Mouse (Mus musculus): ENCODE data around the gene Mcoln3. TPM values are rescaled to one million over a fixed set of nuclear protein-coding genes. Genes with fewer than 3 reads are reported as not detected.

The Mcoln3 gene
- total RNA-seq, 1 experiment, result 2.5 TPM

DNA sequence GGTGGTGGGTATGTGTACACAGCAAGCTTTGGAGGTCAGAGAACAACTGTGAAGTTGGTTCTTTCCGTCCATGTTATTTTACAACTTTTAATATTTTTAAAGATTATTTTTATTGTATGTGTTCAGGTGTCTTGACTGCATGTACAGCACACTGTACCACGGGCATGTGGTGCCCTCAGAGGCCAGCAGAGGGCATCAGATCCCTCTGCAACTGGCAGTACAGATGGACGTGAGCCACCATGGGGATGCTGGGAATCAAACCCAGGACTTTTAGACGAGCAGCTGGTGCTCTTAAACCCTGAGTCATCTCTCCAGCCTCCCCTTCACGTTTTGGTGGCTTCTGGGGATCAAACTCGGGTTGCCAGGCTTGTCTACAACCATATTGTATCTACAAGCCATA is 15.2 kb upstream of the Mcoln3 start:
- Histone ChIP-seq H3K9ac (ENCODE audit: insufficient read depth, low read depth, low read length, poor library complexity, severe bottlenecking) (no peak overlapping the region), H3K4me1 (ENCODE audit: control insufficient read depth in 2 of 2, insufficient read depth in 2 of 2, low read length in 2 of 2, poor library complexity in 1 of 2) (no peaks in the 10 kb centered on the region), H3K9me3 (ENCODE audit: control insufficient read depth, insufficient read depth, low read depth, low read length) (no peaks in the 10 kb centered on the region), H3K27ac (ENCODE audit: insufficient read depth, low read depth, low read length, poor library complexity, severe bottlenecking) (no peak overlapping the region), H3K36me3 (ENCODE audit: control insufficient read depth, insufficient read depth, low read length, poor library complexity, severe bottlenecking) (no peaks in the 10 kb centered on the region), H3K4me3 (ENCODE audit: insufficient read depth in 1 of 2, low read depth in 1 of 2, low read length in 2 of 2, poor library complexity in 1 of 2, severe bottlenecking in 1 of 2) (no peak overlapping the region)
- no peak for DNase-seq (ENCODE audit: low read depth, low spot score)
- in situ Hi-C loops (cut with MboI; ENCODE audit: low sequenced_read_pairs in 2 of 2, unreplicated experiment in 2 of 2), result no loop called here
- TF ChIP-seq HCFC1 (IDR thresholded peaks at IDR 0.05; ENCODE audit: borderline replicate concordance, insufficient read depth, low read length) (no peak), MAFK (IDR thresholded peaks at IDR 0.05; ENCODE audit: insufficient read depth, low read depth, low read length) (no peak), ZNF384 (IDR thresholded peaks at IDR 0.05; ENCODE audit: low read depth, low read length) (no peak), ZC3H11A (IDR thresholded peaks at IDR 0.05; ENCODE audit: borderline replicate concordance, low read depth, low read length) (no peak), CHD2 (IDR thresholded peaks at IDR 0.05; ENCODE audit: low read depth, low read length) (no peak)

DNA sequence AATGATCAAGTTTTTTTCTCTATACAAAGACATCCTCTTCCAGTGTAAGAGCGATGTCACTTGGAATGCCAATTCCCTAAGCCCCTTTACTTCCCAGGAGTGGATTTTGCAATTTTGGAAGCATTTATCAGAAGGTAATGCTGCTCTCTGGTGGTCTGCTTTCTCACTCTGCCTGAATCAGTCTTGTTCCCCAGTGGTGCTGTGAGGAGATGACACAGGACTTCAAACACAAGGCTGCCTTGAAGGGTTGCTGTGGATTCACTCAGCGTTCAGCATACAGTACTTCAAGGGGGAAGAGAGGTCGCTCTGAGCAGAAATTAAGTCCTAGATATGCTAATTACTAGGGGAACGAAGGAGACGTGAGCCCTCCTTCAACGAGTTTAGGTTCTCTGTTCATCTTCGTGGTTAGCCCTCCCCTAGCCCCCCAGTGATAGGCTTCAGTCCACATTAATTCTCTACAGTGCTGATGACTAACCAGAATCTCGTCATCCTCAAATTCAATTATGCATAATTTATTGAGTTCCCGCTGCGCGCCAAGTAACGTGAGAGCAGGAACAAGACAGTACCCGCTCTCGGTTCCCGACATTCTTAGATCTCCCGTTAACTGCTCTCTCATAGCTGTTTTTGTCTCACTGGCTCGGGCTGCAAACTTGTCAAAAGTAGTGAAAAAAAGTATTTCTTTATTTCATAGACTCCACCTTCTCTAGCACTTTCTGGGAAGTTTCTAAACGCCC is 10.0 kb upstream of the Mcoln3 start:
- no peak overlapping the region for H3K27ac ChIP-seq (ENCODE audit: insufficient read depth, low read depth, low read length, poor library complexity, severe bottlenecking)
- no peaks in the 10 kb centered on the region for H3K4me1 ChIP-seq (ENCODE audit: control insufficient read depth in 2 of 2, insufficient read depth in 2 of 2, low read length in 2 of 2, poor library complexity in 1 of 2)
- in situ Hi-C loops (cut with MboI; ENCODE audit: low sequenced_read_pairs in 2 of 2, unreplicated experiment in 2 of 2), result no loop called here
- H3K9me3 ChIP-seq (ENCODE audit: control insufficient read depth, insufficient read depth, low read depth, low read length), result no peaks in the 10 kb centered on the region
- no peak for DNase-seq (ENCODE audit: low read depth, low spot score)
- no peak overlapping the region for H3K9ac ChIP-seq (ENCODE audit: insufficient read depth, low read depth, low read length, poor library complexity, severe bottlenecking)
- peak overlapping the region; percentile 7 to 69; a peak in 3 of 4 replicates for H3K4me3 ChIP-seq (ENCODE audit: insufficient read depth in 1 of 2, low read depth in 1 of 2, low read length in 2 of 2, poor library complexity in 1 of 2, severe bottlenecking in 1 of 2)
- no peak for TF ChIP-seq ZC3H11A (IDR thresholded peaks at IDR 0.05; ENCODE audit: borderline replicate concordance, low read depth, low read length)
- TF ChIP-seq CHD2 (IDR thresholded peaks at IDR 0.05; ENCODE audit: low read depth, low read length), result no peak
- no peak for TF ChIP-seq MAFK (IDR thresholded peaks at IDR 0.05; ENCODE audit: insufficient read depth, low read depth, low read length)
- H3K36me3 ChIP-seq (ENCODE audit: control insufficient read depth, insufficient read depth, low read length, poor library complexity, severe bottlenecking), result no peaks in the 10 kb centered on the region

DNA sequence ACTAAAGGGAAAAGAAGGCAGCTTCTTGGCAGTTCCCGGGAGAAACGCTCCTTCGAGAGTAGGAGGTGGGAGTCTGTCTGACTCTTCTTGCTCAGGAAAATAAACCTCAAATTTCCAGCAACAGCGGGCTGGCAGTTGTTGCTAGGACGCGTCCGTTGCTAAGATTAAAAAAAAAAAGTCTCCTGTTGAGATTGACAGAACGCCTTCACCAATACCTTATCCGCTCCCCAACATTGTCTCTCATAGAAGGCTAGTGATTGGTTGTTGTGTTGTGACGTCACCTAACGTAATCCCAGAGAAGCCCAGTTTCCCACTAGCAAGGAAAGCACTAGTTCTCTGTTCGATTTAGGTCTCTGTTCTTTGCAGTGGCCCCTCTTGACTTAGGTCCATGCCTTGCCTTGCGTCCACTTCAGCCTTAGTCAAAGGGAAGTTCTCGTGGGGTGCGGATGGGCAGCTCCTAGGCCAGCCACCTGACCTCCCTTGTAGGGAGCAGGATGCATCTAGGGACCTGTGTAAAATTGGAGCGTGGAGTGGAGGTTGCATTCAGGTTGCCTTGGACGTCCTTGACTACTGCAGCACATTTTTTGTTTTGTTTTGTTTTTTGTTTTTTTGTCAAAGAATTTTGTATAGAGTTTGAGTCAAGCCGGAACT is 9.2 kb upstream of the Mcoln3 start, which contains the start of gene Wdr63:
Wdr63 (minus strand) TSS at position 210 of the 651 bp plus-strand sequence.
- in situ Hi-C loops (cut with MboI; ENCODE audit: low sequenced_read_pairs in 2 of 2, unreplicated experiment in 2 of 2), result no loop called here
- no peaks in the 10 kb centered on the region for H3K36me3 ChIP-seq (ENCODE audit: control insufficient read depth, insufficient read depth, low read length, poor library complexity, severe bottlenecking)
- no peaks in the 10 kb centered on the region for H3K9me3 ChIP-seq (ENCODE audit: control insufficient read depth, insufficient read depth, low read depth, low read length)
- TF ChIP-seq HCFC1 (IDR thresholded peaks at IDR 0.05; ENCODE audit: borderline replicate concordance, insufficient read depth, low read length) (no peak), ZNF384 (IDR thresholded peaks at IDR 0.05; ENCODE audit: low read depth, low read length) (peak; percentile 98), ZC3H11A (IDR thresholded peaks at IDR 0.05; ENCODE audit: borderline replicate concordance, low read depth, low read length) (no peak), CHD2 (IDR thresholded peaks at IDR 0.05; ENCODE audit: low read depth, low read length) (peak; percentile 60)
- DNase-seq (ENCODE audit: low read depth, low spot score), result peak; percentile 68
- peak within 1 kb of the TSS; percentile 7 to 69; a peak in 3 of 4 replicates for H3K4me3 ChIP-seq (ENCODE audit: insufficient read depth in 1 of 2, low read depth in 1 of 2, low read length in 2 of 2, poor library complexity in 1 of 2, severe bottlenecking in 1 of 2)
- no peak within 1 kb of the TSS for H3K9ac ChIP-seq (ENCODE audit: insufficient read depth, low read depth, low read length, poor library complexity, severe bottlenecking)
- H3K27ac ChIP-seq (ENCODE audit: insufficient read depth, low read depth, low read length, poor library complexity, severe bottlenecking), result no peak within 1 kb of the TSS
- H3K4me1 ChIP-seq (ENCODE audit: control insufficient read depth in 2 of 2, insufficient read depth in 2 of 2, low read length in 2 of 2, poor library complexity in 1 of 2), result no peaks in the 10 kb centered on the region

DNA sequence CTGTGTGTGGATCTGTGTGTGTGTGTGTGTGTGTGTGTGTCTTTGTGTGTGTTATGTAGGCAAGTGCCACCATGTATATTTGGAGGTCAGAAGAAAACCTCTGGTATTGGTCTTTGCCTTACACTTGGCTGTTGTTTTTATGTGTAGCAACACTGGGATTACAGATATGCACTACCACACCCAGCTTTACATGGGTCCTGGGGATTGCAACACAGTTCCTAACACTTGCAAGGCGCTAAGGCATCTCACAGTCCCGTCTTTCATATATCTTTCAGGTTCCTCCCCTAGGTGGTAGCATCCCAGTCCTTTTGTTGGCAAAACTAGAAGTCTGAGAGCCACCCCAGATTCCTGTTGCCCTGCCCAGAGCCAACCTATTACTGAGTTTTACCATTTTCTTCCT is 8.3 kb upstream of the Mcoln3 start:
- Histone ChIP-seq H3K36me3 (ENCODE audit: control insufficient read depth, insufficient read depth, low read length, poor library complexity, severe bottlenecking) (no peaks in the 10 kb centered on the region), H3K9me3 (ENCODE audit: control insufficient read depth, insufficient read depth, low read depth, low read length) (no peaks in the 10 kb centered on the region), H3K27ac (ENCODE audit: insufficient read depth, low read depth, low read length, poor library complexity, severe bottlenecking) (no peak overlapping the region), H3K4me1 (ENCODE audit: control insufficient read depth in 2 of 2, insufficient read depth in 2 of 2, low read length in 2 of 2, poor library complexity in 1 of 2) (no peaks in the 10 kb centered on the region), H3K9ac (ENCODE audit: insufficient read depth, low read depth, low read length, poor library complexity, severe bottlenecking) (no peak overlapping the region), H3K4me3 (ENCODE audit: insufficient read depth in 1 of 2, low read depth in 1 of 2, low read length in 2 of 2, poor library complexity in 1 of 2, severe bottlenecking in 1 of 2) (no peak overlapping the region)
- TF ChIP-seq CHD2 (IDR thresholded peaks at IDR 0.05; ENCODE audit: low read depth, low read length), result no peak
- no peak for TF ChIP-seq ZNF384 (IDR thresholded peaks at IDR 0.05; ENCODE audit: low read depth, low read length)
- no peak for TF ChIP-seq ZC3H11A (IDR thresholded peaks at IDR 0.05; ENCODE audit: borderline replicate concordance, low read depth, low read length)
- TF ChIP-seq HCFC1 (IDR thresholded peaks at IDR 0.05; ENCODE audit: borderline replicate concordance, insufficient read depth, low read length), result no peak
- TF ChIP-seq MAFK (IDR thresholded peaks at IDR 0.05; ENCODE audit: insufficient read depth, low read depth, low read length), result no peak
- in situ Hi-C loops (cut with MboI; ENCODE audit: low sequenced_read_pairs in 2 of 2, unreplicated experiment in 2 of 2), result no loop called here
- DNase-seq (ENCODE audit: low read depth, low spot score), result no peak

All from ES-E14 (cell line).